Mouse (Mus musculus) megakaryocyte-erythroid progenitor cell, adult 5-6 weeks (primary cell): ENCODE measurements around the gene Gapdh. TPM values are rescaled to one million over a fixed set of nuclear protein-coding genes. Genes with fewer than 3 reads are reported as not detected.

Experiments
- ATAC-seq: replicated peaks from 2 replicates; pipeline ENCODE4 v1.8.0; 2016; ENCODE audit warnings: mild to moderate bottlenecking, inconsistent platforms; ENCODE audit not compliant: severe bottlenecking, poor library complexity, low FRiP score, low TSS enrichment
- total RNA-seq, 2 experiments: library from RNA; stranded (forward) in 1 of 2; stranded (reverse) in 1 of 2; fragments of 200-1000, 215-1000 nt in 1 of 2; fragments of >200 nt in 1 of 2; fragmentation: Nextera tagmentation in 1 of 2; gene quantifications; 2 replicates each; pipeline ENCODE4 v1.2.3; 2014 to 2017

Gene Gapdh
- total RNA-seq, 2 experiments from 2014 or later, result 806 to 1,346 TPM

GRCm38 (mm10) chr6:125129710-125130402, 36.4 kb downstream of the Gapdh start:
- no peak for ATAC-seq

GRCm38 (mm10) chr6:125128724-125129123, 37.5 kb downstream of the Gapdh start:
- no peak for ATAC-seq

- ATAC-seq, result no peak
Observed at GRCm38 (mm10) chr6:125119387-125119786, 46.9 kb downstream of the Gapdh start.

- ATAC-seq, result no peak
Observed at GRCm38 (mm10) chr6:125112553-125112952, 53.7 kb downstream of the Gapdh start.

Other genes starting within 250 kb of the Gapdh start
- gene Ptms, start 246.4 kb downstream of the Gapdh start, total RNA-seq (2014; fragmentation: Nextera tagmentation), result 5.3 and 30.7 TPM in 2 replicates
- 21.6 and 22.1 TPM in 2 replicates for gene Ptms, start 246.4 kb downstream of the Gapdh start, total RNA-seq (2017)
- 103 and 117 TPM in 2 replicates for gene Mlf2, start 235.1 kb downstream of the Gapdh start, total RNA-seq (2014; fragmentation: Nextera tagmentation)
- 59.2 and 99.1 TPM in 2 replicates for gene Mlf2, start 235.1 kb downstream of the Gapdh start, total RNA-seq (2017)
- gene Cops7a, start 200.9 kb downstream of the Gapdh start, total RNA-seq (2014; fragmentation: Nextera tagmentation), result 71.0 and 117 TPM in 2 replicates
- gene Cops7a, start 200.9 kb downstream of the Gapdh start, total RNA-seq (2017), result 46.8 and 57.5 TPM in 2 replicates
- not detected in 2 replicates for gene Pianp, start 169.8 kb downstream of the Gapdh start, total RNA-seq (2014; fragmentation: Nextera tagmentation)
- gene Pianp, start 169.8 kb downstream of the Gapdh start, total RNA-seq (2017), result not detected in 2 replicates
- 67.0 and 86.8 TPM in 2 replicates for gene Zfp384, start 157.3 kb downstream of the Gapdh start, total RNA-seq (2014; fragmentation: Nextera tagmentation)
- gene Zfp384, start 157.3 kb downstream of the Gapdh start, total RNA-seq (2017), result 18.5 and 18.6 TPM in 2 replicates
- 23.6 and 45.9 TPM in 2 replicates for gene Ing4, start 126.7 kb downstream of the Gapdh start, total RNA-seq (2014; fragmentation: Nextera tagmentation)
- gene Ing4, start 126.7 kb downstream of the Gapdh start, total RNA-seq (2017), result 43.0 and 51.1 TPM in 2 replicates
- gene Acrbp, start 116.8 kb downstream of the Gapdh start, total RNA-seq (2014; fragmentation: Nextera tagmentation), result 8.6 and 16.5 TPM in 2 replicates
- gene Acrbp, start 116.8 kb downstream of the Gapdh start, total RNA-seq (2017), result 0.95 and 8.6 TPM in 2 replicates
- gene Lpar5, start 98.5 kb downstream of the Gapdh start, total RNA-seq (2014; fragmentation: Nextera tagmentation), result not detected in 2 replicates
- gene Lpar5, start 98.5 kb downstream of the Gapdh start, total RNA-seq (2017), result 4.3 TPM in 1 of 2 replicates, not detected in the other
- 153 and 188 TPM in 2 replicates for gene Chd4, start 70.5 kb downstream of the Gapdh start, total RNA-seq (2014; fragmentation: Nextera tagmentation)
- gene Chd4, start 70.5 kb downstream of the Gapdh start, total RNA-seq (2017), result 438 and 492 TPM in 2 replicates
- gene Nop2, start 34.6 kb downstream of the Gapdh start, total RNA-seq (2014; fragmentation: Nextera tagmentation), result 92.2 and 114 TPM in 2 replicates
- gene Nop2, start 34.6 kb downstream of the Gapdh start, total RNA-seq (2017), result 108 and 125 TPM in 2 replicates
- gene Iffo1, start 21.2 kb downstream of the Gapdh start, total RNA-seq (2014; fragmentation: Nextera tagmentation), result 18.3 and 22.7 TPM in 2 replicates
- 10.3 and 12.8 TPM in 2 replicates for gene Iffo1, start 21.2 kb downstream of the Gapdh start, total RNA-seq (2017)
- gene Ncapd2, start 25.2 kb upstream of the Gapdh start, total RNA-seq (2014; fragmentation: Nextera tagmentation), result 285 and 384 TPM in 2 replicates
- gene Ncapd2, start 25.2 kb upstream of the Gapdh start, total RNA-seq (2017), result 186 and 262 TPM in 2 replicates
- gene Mrpl51, start 25.3 kb upstream of the Gapdh start, total RNA-seq (2014; fragmentation: Nextera tagmentation), result 163 and 194 TPM in 2 replicates
- 120 and 151 TPM in 2 replicates for gene Mrpl51, start 25.3 kb upstream of the Gapdh start, total RNA-seq (2017)
- 14.9 and 25.5 TPM in 2 replicates for gene Vamp1, start 49.1 kb upstream of the Gapdh start, total RNA-seq (2014; fragmentation: Nextera tagmentation)
- 2.3 and 4.9 TPM in 2 replicates for gene Vamp1, start 49.1 kb upstream of the Gapdh start, total RNA-seq (2017)
- 2.0 and 3.6 TPM in 2 replicates for gene Tapbpl, start 65.4 kb upstream of the Gapdh start, total RNA-seq (2014; fragmentation: Nextera tagmentation)
- 4.8 and 8.6 TPM in 2 replicates for gene Tapbpl, start 65.4 kb upstream of the Gapdh start, total RNA-seq (2017)
- 8.0 and 9.4 TPM in 2 replicates for gene Cd27, start 70.5 kb upstream of the Gapdh start, total RNA-seq (2014; fragmentation: Nextera tagmentation)
- 6.6 and 14.3 TPM in 2 replicates for gene Cd27, start 70.5 kb upstream of the Gapdh start, total RNA-seq (2017)
- not detected in 2 replicates for gene Tuba3a, start 119.6 kb upstream of the Gapdh start, total RNA-seq (2014; fragmentation: Nextera tagmentation)
- gene Tuba3a, start 119.6 kb upstream of the Gapdh start, total RNA-seq (2017), result not detected in 2 replicates
- gene Ltbr, start 147.4 kb upstream of the Gapdh start, total RNA-seq (2014; fragmentation: Nextera tagmentation), result 5.2 and 8.8 TPM in 2 replicates
- 6.0 and 7.8 TPM in 2 replicates for gene Ltbr, start 147.4 kb upstream of the Gapdh start, total RNA-seq (2017)
- gene Scnn1a, start 154.2 kb upstream of the Gapdh start, total RNA-seq (2014; fragmentation: Nextera tagmentation), result 1.4 TPM in 1 of 2 replicates, not detected in the other
- not detected in 2 replicates for gene Scnn1a, start 154.2 kb upstream of the Gapdh start, total RNA-seq (2017)
- 8.6 and 9.5 TPM in 2 replicates for gene Tnfrsf1a, start 182.9 kb upstream of the Gapdh start, total RNA-seq (2014; fragmentation: Nextera tagmentation)
- gene Tnfrsf1a, start 182.9 kb upstream of the Gapdh start, total RNA-seq (2017), result 4.7 and 6.3 TPM in 2 replicates
- not detected in 2 replicates for gene Plekhg6, start 214.3 kb upstream of the Gapdh start, total RNA-seq (2014; fragmentation: Nextera tagmentation)
- gene Plekhg6, start 214.3 kb upstream of the Gapdh start, total RNA-seq (2017), result not detected in 2 replicates